Mouse (Mus musculus) mouse embryonic stem cell (cell line): ENCODE data around the gene Riok2.

ENCODE experiments used
- in situ Hi-C, 2 experiments: fragments of 300-500 bp; cut with MboI; formaldehyde crosslinking; loops; 1 replicate in 1 of 2; 3 replicates in 1 of 2; pipeline ENCODE4 v1.14.3; 2019 to 2020; ENCODE audit warnings: low sequenced_read_pairs in 2 of 2, low pct_unique_long_range_greater_than_20kb in 1 of 2, mixed read lengths in 1 of 2; ENCODE audit not compliant: unreplicated experiment in 1 of 2

Gene Riok2

DNA sequence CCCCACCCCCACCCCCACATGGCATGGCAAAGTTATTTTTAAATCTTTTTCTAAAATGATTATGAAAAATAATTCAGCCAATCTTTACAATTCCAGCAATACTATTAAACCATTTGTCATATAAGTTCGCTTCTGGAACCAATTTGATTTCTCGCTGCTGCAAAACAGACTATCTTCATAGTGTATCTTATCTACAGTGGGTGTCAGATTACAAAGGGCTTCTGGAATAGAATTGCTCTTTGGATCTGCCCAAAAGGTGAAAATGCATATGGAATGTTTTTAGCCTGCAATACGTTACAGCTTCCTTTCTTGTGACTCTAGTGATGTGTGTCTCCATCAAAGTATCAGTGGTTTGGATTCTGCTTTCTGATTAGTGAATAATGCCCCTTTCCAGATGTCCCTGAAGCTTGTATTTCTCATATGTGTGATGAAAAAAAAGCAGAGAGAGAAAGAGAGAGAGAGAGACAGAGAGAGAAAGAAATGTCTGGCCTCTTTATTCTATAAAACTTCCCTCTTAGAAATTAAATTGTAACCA is 29.5 kb downstream of the Riok2 start:
- in situ Hi-C loops: loop anchor here (5.0 to 10.0 kb wide), 3 partner anchors 111 to 341 kb away; no protein-coding TSS in a partner anchor

DNA sequence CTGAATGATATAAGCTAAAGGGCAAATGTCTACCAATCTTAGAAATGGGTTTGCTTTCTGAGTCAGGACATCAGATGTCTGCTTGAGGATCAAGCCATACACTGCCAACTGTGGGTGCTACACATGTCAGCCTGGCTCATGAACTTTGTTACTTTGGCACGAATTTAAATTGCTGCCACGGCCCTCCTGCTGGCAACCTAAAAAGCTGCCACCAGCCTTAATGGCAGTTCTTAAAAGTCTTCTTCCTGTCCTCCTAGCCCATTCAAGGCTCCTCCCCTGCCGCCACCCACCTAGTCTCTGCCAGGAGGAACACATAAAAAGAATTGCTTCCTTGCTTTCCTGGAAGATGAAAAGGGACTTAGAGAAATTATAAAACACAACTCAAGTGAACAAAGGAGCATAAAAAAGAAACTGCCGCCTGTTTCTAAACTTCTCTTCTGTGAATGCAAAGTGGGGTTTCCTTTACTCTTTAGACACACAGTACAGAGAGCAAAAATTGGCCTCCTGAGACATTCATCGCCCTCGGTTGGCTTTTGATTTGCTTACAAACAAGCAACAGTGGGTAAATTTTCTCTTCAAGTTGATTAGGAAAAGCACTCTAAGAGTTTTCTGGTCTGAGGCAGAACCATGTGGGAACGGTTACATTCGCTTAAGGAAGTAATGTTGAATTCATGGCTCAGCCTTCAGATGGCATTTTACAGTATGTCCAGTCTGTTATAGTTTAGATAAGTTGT is 30.9 kb downstream of the Riok2 start:
- in situ Hi-C loops: loop anchor here (5.0 to 10.0 kb wide), 3 partner anchors 110 to 340 kb away; no protein-coding TSS in a partner anchor

DNA sequence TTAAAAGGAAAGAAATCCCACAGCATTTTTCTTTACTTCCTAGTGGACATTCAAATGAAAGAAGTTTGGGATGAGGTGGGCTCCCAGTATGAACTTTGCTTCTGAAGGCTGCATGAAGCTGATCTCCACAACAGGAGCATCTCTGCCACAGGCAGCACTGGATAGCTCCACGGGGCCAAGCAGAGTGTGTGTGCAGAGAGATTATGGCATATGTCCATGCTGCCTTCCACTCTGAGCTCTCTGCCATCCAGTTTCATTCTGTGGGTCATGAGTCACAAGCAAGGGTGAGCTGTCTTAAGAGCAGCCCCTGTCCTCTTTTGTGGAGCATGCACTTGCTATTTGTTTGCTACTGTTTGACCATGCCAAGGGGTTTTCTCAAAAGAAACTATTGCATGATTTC is 31.5 kb downstream of the Riok2 start:
- in situ Hi-C loops: loop anchor here (10.0 kb wide), 2 partner anchors 109 to 339 kb away; no protein-coding TSS in a partner anchor

DNA sequence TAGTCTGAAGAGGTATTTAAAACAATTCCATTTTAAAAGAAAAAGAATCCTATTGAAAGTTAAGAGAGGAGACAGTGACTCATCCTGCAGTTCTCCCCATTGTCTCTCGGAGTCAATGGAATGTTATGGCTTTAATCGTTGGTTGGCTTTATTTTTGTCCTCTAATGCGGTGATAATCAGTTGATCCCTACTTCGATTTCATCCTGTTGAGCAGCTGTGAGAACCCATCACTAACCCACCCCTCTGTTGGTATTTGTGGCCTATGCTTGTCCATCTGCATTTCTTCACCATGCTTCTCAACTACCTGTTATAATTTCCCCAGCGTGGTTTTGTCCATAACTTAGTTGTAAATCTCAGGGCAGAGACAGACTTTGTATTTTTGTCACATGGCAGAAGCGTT is 34.0 kb downstream of the Riok2 start:
- in situ Hi-C loops: loop anchor here (10.0 kb wide), 2 partner anchors 107 to 337 kb away; no protein-coding TSS in a partner anchor

GRCm38 (mm10) chr17:17408720-17409478 is 34.8 kb downstream of the Riok2 start:
- in situ Hi-C loops: loop anchor here (10.0 kb wide), 2 partner anchors 106 to 336 kb away; no protein-coding TSS in a partner anchor

- in situ Hi-C loops: loop anchor here (10.0 kb wide), 2 partner anchors 105 to 335 kb away; no protein-coding TSS in a partner anchor
Measured at GRCm38 (mm10) chr17:17409601-17410000, 35.5 kb downstream of the Riok2 start.

- in situ Hi-C loops: no loop called here
Measured at GRCm38 (mm10) chr17:17411443-17411842, 37.3 kb downstream of the Riok2 start.

GRCm38 (mm10) chr17:17412176-17412575 is 38.1 kb downstream of the Riok2 start:
- in situ Hi-C loops: no loop called here

GRCm38 (mm10) chr17:17414206-17414605 is 40.1 kb downstream of the Riok2 start:
- in situ Hi-C loops: no loop called here

- in situ Hi-C loops: no loop called here
Measured at GRCm38 (mm10) chr17:17424609-17425307, 50.6 kb downstream of the Riok2 start.

- in situ Hi-C loops: no loop called here
Measured at GRCm38 (mm10) chr17:17425308-17425813, 51.3 kb downstream of the Riok2 start.

- in situ Hi-C loops: no loop called here
Measured at GRCm38 (mm10) chr17:17425906-17426305, 51.8 kb downstream of the Riok2 start.

DNA sequence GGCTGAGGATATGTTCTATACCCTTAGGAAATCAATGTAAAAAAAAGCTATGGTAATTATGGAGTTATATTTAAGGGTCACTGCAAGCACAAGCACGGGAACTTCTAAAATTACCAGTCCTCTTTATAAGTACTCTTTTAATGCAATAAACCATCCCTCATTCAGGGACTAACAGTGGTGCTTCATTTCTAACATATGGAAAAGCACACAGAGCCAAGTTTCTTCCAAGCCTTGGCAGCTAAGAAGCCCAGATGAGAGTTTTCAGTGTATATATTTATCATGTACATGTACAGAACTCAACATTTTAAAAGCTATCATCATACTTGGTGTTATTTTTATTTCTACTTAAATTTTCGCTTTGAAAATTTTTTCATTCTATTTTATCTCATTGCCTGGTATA is 54.8 kb downstream of the Riok2 start:
- in situ Hi-C loops: no loop called here

DNA sequence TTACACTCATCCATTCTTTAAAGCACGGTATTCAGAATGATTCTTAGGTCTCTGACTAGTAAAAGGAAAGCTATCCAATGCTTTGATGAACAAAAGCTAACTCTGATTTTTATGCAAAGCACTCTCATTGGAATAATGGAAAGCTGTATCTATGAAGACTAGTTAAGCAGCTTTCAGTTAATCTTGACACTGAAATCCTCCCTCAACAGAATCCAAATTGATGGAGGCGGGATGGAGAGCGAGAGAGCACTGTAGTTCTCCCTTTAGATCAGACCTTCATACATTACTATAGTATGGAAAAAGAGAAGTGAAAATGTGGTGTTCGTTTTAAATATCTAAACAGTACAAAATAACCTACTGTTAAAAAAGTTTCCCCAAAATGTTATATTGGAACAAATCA is 59.6 kb downstream of the Riok2 start:
- in situ Hi-C loops: no loop called here

DNA sequence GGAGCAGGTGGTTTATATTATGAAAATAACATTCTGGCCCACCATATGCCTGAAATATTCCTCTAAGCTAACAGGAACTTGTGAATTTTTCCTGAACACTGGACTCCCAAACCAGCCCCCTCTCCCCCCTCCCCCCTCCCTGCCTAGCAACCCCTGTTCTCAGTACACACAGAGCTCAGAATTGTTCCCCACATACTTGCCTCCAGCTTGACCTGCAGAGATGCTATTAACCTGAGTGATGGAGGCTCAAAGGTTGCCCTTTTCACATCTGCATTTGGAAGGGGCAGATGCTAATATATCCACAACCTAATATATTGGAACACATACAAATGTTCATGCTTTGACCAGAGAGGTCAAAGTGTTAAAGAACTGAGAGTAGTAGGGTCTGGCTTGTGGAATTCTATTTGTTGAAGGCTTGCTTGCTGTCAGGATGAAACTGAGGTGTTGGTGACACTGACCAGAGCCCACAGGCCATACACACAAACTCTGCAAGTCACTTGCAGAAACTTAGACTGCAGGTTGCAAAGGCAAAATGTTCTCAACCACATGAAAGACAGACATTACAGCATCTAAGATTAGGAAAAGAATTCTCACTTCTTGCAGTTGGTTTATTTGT is 64.6 kb downstream of the Riok2 start:
- in situ Hi-C loops: no loop called here

- in situ Hi-C loops: no loop called here
Measured at GRCm38 (mm10) chr17:17441876-17442498, 67.9 kb downstream of the Riok2 start.

DNA sequence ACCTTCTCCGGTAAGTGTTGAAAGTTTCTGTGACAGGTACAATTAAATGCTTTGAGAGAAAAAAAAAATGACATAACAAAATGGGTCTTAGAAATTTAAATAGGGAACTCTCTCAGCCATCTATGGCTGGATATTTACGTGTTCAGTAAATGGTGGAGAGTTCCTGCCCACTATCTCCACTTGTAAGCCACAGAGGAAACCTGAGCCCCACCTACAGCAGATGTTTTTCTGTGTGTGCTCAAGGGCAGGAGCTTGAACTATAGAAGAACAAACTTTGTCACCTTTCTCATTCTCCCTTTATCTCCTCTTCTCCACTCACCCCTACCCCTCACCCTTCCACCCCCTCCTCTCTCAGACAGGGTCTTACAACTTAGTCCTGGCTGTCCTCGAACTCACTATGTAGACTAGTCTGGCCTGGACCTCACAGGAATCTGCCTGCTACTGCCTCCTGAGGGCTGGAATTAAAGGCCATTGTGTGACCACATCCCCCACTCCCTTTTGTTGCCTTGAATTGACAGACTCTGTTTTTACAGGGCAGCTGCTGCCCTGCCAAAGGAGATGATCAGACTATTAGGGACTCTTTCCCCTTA is 70.3 kb downstream of the Riok2 start:
- in situ Hi-C loops: no loop called here
